Mouse (Mus musculus) MEL-GATA-1-ER (cell line): ENCODE results near the gene Kirrel3.

Source experiments
- DNase-seq: peaks from one replicate; pipeline ENCODE4 v3.0.0-alpha.2; 2012; ENCODE audit warnings: low read depth; ENCODE audit errors: extremely low read depth

Kirrel3 gene

DNA sequence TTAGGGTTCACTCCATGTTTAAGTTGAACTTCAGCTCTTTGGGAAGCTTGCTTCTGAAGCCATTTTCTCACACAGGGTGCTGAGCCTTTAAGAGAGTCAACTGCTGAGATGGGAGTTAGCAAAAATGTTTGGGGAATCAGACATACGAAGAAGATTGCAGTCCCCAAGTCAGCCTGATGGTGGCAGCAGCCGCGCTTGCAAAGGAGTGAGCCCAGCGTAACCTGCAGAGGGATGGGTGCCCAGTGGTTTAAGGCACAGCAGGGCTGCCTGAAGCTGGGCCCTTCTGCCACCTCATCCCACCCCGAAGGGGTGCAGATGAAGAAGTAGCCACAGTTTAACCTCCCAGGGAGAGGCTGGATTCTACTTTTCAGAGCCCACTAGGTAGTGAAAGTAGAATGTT is 13.0 kb downstream of the Kirrel3 start:
- no peak for DNase-seq

DNA sequence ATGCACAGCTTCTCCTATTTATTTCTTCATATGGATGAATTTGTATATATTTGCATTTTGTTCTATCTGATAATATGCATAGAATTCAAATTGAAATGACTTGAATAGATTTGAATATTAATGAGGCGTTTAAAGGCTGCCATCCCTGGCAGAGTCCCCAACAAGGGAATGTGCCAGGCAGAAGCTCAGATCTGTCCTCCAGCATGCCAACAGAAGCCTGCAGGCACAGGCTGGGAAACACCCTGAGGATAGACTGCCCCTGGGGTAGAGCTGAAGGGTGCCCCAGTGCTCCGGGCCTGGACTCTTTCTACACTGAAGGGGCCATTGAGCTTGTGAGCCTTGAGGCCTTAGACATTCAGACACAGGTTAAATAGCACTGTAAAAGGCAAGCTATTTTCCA is 21.5 kb downstream of the Kirrel3 start:
- DNase-seq = no peak

DNA sequence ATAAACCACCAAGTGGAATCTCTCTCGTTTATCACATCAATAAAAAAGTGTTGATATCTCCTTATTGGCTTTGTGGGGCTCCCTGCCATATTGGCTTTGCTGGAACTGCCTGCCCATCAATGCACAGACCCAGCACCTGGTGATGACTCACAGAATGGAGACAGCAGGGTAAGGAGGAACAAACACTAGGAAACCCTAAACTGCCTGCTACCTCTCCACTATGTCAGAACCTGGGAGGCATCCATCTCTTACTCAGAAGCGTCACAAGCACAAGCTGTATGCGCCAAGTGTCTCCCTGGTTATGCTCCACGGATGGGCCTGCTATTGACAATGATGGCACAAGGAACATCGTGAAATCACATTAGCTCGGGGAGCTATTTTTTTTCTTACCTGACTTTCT is 33.2 kb downstream of the Kirrel3 start:
- DNase-seq = no peak

DNA sequence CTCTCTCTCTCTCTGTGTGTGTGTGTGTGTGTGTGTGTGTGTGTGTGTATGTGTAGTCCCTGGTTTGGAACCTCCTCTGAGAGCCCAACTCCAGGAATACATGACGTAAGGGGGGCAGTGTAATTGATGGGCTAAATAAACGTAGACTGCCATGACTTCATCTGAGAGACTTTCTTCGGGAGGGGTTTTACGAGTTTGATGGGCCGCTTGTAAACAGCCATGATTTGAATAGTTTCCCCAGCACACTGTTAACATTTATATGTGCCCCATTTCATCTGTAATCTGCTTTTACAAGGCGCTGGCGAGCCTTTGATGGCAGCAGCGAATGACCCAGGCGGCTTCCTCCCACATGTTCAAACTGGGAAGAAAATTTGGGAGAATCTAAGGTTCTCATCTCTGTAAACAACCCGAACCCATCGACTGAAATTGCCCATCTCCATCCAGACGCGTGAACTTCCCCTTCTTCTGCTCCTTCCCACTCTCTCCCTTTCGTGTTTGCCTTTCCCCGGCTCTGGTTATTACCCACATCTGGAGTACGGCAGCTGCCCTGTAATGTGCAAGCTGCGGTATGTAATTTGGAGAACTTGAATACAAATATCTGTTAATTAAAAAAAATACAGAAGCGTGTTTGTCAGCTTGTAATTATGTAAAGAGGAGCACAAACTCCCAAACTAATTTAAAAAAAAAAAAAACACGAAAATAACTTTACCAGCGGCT is 34.7 kb downstream of the Kirrel3 start:
- DNase-seq = no peak

DNA sequence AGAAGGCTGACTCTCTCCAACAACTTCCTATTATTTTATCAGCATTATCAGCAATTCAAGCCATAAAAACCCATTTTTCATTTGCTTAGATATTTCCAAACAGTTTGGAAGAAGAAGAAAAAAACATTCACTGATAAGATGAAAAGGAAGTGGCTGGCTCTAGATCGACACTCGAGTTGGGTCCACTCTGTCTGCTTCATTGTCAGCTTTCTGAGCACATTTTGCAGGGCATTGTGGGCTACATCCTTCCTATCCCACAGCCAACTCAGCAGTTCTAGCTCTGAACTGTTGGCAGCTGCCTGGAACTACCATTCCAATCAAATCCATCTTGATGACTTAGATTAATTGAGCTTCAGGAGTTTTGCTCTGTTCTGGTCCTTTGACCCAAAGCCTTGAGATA is 40.0 kb downstream of the Kirrel3 start:
- no peak for DNase-seq

DNA sequence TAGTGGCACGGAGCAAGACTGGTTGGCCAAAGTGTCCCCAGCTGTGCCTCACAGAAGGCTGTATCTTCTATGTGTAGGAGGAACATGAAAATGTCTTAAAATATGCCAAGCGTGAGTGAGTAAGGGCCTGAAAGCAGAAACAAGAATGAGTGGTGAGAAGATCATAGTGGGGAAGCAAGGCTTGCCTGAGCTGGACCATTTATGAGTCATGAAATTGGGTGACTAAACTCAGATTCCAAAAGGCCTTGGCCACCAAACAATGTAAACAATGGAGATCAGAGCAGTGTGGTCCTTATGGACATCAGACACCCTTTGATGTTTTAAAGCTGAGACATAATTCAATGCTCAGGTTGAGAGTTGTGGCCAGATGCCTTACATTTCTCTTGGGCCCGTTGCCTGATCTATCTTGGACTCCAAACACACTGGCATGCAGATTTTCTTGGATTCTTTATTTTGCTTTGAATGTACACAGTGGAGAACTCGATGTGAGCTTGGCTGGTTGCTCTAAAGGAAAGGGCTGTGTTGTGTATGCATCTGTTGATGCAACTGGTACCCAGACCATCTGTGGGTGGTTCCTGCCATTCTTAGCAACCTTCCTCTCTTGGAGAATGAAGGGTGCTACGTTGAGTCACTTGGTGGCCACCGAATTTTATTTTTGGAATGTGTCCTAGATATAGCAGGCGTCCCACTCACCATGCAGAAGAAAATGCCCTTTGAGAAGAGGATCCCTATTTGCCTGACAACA is 53.1 kb downstream of the Kirrel3 start:
- DNase-seq = no peak

DNA sequence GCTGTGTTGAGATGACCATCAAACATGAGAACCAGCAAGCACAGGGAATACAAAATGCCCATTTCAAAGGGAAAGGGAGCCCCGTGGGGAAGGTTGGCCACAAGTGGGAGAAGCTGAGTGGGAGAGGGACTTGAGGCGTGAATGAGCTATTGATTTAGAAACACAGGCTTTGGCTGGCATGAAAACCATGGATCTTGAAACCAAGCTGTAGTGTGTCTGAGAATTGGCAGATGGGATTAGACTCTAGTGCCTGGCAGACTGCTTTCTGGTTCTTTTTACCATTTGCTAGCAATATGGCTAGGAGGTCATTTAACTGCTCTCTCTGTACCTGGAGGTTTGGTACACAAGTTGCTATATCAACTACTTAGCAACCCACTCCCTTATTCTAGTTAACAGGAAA is 56.2 kb downstream of the Kirrel3 start:
- DNase-seq = no peak

DNA sequence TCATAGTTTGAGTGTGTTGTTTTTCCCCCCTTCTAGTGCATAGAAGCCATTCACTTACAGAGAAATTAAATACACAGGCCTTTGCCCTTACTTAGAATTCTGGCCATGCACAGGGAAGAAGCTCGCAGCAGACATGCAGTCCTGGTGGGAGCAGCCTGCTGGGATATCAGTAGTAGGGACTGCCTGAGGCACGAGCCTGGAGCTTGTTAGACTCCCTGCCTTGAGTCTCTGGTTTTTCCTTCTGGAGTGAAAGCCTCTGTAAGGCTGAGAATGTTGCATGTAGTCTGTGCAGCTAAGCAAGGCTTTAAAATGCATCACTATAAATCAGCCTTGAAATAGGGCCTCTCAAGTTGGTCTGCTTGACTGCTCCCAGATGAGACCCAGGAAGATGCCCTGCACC is 70.0 kb downstream of the Kirrel3 start:
- no peak for DNase-seq

DNA sequence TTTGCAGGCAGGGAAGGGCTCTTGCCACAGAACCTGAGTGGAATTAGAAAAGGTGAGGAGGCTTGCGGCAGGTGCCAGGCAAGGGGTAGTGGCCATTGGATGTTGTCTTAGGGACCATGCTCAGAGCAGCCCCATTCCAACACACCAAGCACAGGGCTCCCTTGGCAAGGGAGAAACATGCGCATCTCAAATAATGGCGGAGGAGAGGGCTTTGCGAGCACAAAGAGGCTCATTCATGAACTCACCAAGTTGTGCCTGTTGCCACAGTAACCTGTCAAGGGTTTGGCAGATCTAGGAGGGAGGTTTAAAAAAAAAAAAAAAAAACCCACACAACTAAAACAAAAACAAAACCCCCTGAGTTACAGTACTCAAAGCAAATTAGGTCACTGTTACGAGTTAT is 72.2 kb downstream of the Kirrel3 start:
- DNase-seq = no peak

DNA sequence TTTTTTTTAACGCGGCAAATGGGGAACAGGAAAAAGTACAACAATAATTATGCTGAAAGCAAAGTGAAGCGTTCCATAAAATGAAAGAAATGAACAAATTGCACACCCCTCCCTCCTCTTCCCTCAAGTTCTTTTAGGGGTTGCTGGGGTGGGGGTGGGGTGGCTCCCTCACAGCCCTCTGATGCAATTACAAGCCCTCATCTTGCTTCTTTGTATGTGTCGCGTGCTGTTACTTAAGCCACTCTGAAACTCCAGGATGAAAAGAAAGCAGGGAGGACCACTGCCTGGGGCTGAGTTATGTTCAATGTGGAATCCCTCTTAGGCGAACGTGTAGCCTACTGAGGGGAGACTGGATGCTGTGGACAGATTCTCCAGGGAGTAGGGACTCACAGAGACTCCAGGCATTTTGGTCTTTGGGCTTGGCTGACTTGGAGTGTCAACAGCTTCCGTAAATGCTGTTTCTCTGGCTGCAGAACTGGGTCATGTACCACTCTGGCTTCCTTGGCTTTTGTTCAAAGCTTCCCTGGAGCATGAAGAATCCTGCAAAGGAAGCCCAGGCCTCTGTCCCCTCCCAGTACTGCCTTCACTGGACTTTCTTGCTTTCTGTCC is 72.7 kb downstream of the Kirrel3 start:
- DNase-seq = no peak

DNA sequence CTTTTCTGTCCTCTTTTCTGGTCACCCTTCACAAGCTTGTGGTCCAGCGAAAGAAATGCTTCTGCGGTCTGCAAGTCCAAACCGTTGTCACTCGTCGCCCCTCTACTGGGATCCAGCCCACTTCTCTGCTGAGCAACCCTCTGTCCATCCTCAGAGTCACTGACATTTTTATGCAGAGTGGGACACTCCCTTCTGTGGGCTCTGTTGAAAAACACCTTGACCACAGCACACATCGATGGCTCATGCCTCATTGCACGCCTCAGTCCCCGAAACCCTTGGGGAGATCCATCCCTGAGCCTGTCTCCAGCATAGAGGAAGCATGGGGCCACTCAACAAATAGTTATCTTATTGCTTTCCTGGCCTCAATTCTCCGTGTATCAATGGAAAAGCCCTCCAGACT is 73.4 kb downstream of the Kirrel3 start:
- DNase-seq = no peak

DNA sequence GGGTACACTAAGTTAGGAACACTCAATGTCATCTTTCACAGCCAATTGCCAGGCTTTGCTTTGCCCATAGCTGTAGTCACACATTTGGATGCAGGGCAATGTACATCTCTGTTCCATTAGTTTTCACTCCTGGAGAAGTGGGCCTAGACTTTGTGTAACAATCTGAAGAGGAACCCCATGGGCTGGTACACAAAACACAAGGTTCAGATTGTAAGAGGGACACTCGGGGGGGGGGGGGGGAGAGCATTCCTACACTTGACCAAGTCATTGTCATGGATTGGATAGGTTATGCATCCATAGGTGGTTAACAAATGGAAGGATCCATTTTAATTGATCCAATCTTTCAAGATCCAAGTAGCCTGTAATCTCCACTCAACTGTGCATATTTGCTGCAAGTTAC is 75.6 kb downstream of the Kirrel3 start:
- DNase-seq = no peak

DNA sequence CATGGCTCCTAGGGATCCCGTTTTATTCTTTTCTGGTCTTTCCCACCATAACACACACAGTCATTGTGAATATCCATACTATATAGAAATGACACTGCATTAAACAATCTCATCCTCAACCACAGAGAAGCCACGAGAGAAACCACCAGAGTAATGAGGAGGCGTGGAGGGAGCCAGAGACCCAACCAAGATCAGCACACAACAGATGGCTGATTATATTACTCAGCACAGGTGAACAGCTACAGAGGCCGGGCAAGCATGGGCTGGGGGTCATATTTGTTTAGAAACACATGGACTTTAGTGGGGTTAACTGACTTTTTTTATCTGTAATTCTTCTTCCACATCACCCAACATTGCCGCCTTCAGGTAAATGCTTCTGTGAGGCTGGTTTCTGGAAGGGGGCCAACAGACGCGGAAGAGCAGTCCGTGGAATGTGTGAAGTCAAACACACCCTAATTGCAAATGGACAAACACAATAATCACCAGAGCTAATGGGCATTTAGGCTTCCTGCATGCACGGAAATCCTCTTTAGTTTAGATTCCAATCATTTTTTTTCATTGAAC is 76.8 kb downstream of the Kirrel3 start:
- DNase-seq = no peak

DNA sequence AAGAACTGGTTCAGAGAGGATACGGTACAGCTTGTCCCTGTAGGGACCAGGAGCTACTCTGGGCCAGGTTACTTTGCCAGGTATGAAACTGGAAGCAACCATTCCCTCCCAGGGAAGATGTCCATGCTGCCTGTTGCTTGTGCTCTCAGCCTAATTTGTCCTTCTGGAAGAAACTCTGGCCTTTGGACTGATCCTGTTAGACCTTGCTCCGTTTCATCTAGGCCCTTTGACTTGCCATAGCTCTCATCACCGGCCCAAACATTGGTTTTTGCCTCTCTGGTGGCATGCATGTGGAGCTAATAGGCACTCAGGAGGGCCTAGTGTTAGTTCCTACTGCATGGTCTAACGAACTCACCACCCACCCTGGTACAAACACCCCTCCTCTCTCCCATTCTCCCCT is 88.2 kb downstream of the Kirrel3 start:
- no peak for DNase-seq

DNA sequence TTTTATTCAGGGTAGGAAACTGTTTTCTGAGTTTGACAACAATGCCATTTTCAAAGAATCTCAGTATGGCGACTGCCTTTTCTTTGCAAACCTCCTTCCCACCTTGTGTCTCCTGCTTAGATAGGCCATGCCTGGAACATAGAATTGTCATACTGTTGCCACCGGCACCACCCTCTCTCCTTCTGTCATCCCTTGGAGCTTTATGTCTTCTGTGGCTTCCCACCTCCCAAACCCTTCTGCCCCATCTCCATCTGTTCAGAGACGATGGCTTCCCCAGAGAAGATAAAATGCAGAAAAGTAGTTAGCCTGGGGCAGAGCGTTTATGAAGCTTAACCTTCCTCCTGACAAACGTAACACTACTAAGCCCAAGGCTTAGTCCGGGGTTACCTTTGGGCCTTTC is 88.9 kb downstream of the Kirrel3 start:
- DNase-seq = no peak

DNA sequence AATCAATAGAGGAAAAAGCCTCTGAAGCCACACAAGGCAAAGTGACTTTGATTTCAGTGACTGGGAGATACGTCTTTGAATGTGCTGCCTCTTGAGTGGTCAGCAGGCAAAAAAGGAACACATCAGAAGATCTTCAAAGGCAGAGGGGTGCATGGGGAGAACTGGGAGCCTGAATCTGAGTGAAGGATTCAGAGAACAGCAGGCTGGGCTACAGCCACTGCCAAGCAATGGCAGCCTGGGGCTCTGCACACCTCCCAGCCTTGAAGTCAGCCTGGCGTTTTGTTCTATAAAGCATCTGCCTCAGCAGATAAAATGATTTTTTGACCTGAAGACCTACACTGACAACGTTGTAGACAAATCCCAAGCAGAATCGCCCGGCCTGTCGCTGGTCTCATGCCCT is 93.5 kb downstream of the Kirrel3 start:
- no peak for DNase-seq

DNA sequence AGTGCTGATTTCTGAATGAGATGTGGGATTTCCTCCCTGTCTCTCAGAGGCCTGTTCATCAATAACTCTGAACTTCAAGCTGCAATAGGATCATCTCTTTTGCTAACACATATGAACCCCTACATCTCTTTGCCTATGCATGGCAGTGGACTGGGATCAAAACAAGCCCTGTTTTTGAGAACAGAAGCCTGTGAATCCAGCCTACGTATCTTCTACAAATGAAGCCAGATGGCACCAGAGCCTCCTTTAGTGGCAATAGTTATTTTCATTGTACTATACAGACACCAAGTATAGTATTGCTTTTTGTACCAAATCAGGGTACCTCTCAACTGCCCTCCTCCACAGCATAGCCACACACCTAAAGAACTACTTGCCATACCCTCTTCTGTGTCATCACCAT is 94.4 kb downstream of the Kirrel3 start:
- no peak for DNase-seq

DNA sequence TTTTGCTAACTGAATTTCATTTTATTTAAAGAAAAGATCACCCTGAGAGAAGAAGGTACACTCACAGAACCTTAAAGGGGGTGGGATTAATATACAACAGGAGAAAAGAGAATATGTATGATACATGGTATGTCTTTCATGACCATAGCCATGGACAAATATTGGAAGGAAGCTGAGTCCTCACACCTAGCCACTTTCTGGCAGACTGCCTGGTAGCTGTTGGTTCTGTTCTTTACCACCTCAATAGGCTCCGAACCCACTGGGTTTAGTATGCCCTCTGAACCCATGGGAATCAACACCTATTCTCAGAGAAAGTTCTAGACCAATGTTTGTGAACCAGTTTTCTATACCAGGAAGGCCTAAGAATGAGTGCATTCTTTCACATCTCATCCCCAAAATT is 96.8 kb downstream of the Kirrel3 start:
- no peak for DNase-seq

DNA sequence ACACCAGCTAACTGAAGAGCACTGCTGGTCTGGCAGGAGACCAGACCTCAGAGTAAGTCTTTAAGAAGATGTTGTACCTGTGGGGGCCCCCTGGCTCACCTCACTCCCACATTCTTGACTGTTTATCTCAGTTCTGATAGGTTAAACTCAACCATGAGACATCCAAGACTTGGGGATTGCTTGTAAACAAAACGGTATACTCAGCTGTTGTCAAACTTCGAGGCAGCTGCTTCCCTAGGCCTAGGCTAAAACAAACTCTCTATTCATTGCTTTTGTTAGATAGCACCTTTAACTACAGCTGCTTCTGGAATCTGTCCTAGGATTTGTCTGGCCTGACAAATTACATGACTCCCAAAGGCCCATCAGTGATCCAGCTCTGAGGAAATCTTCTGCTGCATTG is 99.8 kb downstream of the Kirrel3 start:
- no peak for DNase-seq

DNA sequence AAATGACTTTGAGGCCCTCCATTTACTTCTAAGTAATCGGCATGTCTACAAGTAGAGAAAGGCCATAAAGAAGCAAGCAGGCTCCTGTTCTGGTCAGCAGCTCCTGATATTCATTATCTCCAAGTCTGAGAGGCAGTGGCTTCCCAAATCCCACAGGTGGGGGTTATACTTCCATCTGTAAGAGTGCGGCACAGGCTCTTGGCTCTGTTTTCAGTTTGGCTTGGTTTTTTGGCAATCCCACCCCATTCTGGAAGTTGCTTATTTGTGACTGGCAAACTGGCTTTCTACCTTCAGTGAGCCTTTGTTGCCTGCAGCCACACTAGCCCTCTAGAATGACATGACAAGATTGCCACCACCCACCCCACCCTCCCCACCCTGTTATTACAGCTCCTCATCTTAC is 100.4 kb downstream of the Kirrel3 start:
- no peak for DNase-seq

DNA sequence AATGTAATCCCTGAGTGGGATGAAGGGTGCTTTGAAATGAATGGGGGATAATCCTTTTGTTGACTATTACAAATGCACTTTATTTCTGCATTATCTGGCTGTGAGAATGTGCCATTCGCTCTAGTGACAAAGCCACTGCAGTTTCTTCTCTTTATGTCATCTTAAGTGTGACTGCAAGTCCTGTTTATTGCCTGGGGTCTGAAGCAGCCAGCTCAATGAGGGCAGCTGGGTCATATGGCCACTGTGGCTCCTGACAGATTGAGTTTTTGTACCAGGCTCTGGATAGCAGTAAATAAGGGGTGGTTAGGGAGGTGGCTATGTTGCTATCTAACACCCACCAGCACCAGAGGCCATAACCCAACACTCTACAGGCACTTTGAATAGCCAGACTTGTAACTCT is 104.1 kb downstream of the Kirrel3 start:
- no peak for DNase-seq

DNA sequence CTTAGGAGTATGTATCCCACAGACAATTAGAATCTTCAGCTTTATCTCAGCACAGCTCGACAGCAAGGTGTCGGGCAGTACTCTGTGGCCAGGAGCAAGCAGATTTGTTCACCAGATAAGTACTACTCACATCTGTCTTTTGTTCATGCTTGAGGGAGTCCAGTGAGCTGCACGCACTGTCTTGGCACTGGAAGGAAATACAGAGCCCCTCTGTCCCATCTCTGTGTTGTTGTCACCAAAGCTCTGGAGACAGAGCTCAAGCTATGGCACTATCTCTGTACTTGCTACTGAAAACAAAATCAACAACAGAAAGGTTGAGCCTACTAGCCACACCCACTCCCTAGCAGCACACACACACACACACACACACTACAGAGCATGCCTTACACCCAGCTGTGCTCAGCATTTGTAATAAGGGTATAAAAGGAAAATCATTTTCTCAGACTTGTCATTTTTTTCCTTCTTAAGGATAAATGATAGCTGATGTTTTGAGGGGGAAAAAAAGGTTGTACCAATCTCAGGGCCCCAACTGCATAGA is 106.4 kb downstream of the Kirrel3 start:
- no peak for DNase-seq
